Mouse (Mus musculus) ZHBTc4 (cell line): ENCODE data around the gene Tcaim.
"Not testable (repeated sequence)": the region's sequence is repeated elsewhere in the genome, so short reads cannot be mapped to it uniquely, and the experiment has no call there.

Experiments
- DNase-seq: peaks from one replicate; pipeline ENCODE4 v3.0.0-alpha.2; 2011; ENCODE audit warnings: low read depth, low spot score

Gene Tcaim

DNA sequence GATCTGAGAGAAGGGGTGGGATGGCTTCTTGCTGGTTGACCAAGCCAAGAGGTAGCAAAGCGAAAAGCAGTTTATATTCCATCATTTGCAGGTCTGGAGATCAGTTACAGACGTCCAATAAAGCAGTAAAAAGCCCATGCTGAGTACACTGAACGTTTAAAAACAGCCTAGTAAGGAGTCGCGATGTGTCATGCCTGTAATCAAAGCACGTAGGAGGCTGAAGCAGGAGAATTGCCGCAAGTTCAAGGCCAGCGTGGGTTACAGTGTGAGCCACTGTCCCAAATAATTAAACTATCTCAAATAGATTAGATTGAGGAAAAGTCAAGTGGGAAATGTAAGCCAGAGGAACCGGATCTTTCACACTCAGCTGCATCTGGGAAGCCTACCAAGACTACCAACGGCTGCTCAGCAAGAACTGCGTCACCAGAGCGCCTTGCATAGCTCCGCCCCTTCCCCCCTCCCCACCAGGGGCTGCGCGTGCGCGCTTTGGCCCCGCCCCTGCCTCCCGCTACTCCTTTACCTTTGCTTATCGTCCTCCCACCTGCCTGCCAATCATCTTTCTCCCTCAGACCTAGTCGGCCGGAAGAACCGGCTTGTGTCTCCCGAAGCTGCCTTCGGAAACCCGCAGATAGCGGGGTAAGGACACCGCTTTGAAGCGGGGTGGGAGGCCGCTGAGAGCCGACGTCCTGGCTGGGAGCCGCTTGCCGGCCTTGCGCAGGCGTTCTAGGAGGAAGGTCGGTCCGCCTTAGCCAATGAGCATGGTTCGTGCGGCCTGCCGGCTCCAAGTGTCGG, at the start of gene Tcaim:
Gene Tcaim (plus strand): TSS at position 487 of the 792 bp plus-strand sequence.
- peak; percentile 95 for DNase-seq

DNA sequence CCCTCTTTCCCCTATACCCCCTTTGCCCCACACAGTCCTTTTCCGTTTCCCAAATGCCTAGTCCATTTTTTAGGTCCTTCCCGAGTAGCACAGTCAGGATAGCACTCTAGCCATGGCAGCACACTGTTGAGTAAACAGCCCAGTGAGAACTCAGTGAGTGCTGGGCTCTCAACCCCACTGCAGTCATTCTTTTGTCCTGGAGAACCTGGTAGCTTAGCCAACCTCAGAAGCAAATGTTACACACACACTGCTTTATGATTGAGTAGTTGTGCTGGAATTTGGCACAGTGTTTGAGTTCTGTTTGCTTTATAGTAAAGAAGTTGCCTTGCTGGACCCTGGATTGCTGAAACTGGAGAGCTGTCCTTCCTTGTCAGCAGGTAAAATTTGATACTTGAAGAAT, 47.7 kb upstream of the Tcaim start:
- no peak for DNase-seq

DNA sequence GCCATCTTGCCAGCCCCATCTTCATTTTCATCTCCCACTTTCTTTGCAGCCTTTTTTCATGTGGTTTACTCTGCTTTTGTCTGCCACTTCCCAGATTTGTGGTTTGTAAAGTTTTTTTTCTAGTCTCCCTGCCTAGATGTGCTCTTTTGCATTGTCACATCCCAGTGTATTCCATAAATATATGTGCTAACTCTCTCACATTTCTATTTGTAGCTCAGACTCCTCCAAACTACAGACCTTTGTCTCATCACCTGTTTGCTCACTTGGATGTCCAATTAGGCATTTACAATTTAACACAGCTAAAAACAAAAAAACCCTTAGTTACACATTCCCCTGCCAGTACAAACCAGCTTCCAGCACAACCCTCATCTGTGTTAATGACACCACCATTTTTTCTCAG, 45.2 kb upstream of the Tcaim start:
- no peak for DNase-seq

DNA sequence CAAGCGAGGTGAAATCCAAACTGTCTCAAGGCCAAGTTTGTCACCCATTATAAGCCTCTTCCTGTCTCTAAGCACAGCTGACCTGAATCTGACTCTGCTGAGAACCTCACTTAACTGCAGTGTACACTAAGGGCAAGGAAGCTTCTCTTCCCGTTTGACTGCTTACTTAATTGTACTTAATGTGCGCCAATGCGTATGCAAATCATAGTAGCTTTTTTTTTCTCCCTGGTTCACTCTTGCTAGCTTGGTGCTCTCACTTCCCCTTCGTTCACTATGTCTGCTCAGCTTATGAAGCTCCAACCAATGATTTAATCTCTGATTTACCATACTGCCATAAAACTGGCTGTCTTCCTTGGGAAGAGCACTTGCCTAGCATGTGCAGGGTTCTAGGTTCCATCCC, 20.1 kb upstream of the Tcaim start:
- no peak for DNase-seq

DNA sequence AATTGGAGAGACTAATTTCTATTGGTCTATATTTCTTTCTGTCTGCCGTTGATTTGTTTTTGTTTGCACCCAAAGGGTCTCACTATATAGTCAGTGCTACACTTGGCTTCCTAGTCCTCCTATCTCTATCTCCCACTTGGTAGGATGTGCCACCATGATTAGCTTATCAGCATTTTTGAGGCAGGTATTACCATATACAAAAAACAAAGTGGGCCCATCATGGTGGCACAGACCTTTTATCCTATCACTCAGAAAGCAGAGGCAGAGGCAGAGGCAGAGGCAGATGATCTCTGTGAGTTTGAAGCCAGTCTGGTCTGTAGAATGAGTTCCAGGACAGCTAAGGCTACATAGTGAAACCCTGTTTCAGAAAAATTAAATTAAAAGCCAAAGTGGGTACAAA, 18.8 kb upstream of the Tcaim start:
- no peak for DNase-seq

DNA sequence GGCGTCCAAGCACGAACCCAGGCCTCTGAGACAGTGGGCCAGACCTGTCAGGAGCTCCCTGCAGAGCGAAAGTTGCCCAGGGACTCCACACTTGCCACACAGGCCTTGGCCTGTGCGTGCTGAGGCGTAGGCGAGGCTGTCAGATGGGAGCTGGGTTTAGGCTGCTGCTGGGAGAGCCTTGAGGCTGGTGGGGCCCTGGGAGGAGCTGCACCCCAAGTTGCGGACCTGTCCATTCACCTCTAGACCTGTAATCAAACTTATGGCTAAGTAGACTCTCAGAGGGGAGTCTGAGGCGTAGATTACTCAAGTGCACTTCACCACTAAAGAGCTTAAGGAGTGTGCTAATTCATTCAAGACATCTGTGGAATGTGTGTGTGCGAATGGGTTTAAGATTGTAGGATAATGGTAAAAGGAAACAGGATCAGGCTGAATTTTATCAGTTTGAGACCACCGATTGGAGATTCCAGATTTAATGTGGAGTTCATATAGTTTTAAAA, 554 bp downstream of the Tcaim start:
- no peak for DNase-seq

DNA sequence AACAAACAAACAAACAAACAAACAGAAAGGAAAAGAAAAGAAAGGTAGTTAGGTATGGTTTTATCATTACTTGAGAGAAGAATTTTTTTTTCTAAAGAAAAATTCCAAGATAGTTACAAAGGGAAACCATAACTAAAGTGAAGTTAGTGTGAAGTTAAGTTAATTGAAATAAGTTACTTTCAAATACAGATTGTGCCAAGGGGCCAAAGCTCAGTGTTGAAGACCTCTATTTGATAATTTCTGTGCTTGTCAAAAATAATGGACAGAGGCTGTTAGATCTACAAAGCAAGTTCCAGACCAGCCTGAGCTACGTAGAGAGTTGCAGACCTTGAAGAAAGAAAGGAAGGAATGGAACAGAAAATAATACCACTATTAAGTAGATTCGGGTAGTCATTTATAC, 1.8 kb downstream of the Tcaim start:
- DNase-seq: no peak

DNA sequence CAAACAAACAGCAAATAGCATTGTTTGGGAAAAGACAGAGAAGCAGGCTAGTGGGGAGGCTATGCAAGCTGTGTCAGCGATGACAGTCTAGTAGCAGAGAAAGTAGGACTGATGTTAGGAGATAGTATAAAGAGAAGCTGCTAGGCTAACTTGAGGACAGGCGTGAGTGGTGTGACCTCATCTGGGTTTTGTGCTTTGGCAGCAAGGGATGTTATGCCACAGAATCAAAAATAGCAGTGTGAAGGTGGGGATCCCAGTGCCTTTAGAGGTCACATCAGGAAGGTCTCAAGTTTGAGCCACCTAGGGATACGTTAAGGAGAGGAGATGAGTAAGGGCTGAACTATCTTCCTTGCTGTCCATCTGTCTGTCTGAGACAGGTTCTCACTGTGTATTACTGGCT, 4.9 kb downstream of the Tcaim start:
- no peak for DNase-seq

DNA sequence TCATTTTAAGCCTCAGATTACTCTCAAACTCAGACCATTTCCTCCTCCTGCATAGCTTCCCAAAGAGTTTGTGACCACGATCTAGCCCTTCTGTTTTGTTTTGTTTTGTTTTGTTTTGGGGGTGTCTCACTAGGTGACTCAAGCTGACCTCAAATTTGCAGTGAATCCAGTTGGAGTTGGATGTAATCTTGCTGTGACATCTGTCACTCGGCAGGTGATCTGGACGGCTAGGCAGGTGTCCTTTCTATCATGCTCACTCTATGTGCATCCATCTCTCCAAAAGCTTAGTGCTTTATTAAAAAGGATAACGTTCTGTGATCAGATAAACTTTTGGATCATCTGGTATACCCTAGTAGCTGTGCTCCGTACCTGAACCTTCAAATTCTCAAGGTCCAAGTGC, 7.0 kb downstream of the Tcaim start:
- DNase-seq: no peak

DNA sequence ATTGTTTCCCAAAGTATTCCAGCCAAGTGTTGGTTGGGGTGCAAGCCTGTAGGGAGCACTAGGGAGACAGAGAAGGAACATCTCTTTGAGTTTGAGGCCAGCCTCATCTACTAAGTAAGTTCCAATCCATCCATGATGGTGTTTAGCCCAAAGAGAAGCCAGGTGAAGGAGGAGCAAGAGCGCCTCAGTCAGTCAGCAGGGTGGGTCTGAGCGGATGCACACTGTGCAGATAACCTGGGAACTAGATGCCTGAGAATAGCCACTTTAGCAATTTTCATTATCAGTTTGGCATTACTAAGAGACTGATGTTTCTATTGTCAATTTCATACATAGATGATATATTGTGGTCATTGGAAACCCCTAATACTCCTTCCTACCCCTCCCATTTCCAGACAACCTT, 9.4 kb downstream of the Tcaim start:
- no peak for DNase-seq

DNA sequence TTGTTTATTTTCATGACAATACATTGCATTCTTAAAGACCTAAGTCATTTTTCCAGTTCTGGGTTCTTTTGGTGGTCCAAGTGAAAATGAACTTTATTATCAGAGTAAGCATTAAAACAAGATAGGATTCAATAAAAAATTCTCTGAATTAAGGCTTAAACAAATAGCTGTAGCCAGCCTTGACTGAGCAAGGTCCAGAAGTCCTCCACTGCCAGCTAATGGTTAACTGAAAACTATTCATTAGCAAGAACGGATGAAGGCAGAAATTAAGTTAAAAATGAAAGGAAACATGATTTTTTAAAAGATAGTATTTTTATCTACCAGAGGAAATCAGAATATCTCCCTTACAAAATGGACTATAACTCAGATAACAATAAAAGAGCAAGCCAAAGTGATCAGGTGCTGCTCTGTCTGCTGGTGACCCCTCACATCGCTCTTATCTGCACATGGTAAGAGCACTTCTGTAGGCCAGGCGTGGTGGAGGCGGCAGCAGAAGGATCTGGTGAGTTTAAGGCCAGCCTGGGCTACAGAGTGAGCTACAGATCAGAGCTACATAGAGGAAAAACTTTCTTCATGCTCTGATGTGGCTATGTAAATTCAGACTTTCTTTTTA, 10.0 kb downstream of the Tcaim start:
- DNase-seq: no peak

DNA sequence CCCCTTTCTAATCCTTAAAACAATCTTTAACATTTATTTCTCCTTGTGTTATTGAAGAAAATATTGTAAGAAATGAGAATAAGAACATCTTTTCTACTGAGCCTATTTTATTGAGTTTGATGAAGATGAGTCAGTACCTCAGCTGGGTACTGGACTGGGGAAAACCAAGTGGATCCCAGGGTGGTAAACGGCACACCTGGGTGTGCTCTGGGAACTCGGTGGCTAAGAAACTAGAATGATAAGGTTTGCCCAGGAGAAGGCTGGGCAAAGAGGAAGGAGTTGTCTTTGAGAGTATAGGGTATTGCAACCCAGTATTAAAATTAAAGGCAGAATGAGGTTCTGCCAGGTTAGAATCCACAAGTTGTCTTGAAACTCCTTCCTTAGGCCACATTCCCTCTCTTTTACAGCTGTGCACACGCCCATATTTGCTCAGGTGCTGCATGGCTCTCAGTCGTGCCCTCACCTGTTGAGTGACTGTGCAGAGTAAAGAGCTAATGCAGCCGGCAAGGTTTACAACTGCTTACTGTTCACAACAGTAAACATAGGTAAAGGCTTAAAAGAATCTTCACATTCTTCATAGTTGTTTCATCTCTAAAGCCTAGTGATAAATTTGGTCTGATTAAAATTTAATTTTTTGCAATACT, 18.2 kb downstream of the Tcaim start:
- no peak for DNase-seq

DNA sequence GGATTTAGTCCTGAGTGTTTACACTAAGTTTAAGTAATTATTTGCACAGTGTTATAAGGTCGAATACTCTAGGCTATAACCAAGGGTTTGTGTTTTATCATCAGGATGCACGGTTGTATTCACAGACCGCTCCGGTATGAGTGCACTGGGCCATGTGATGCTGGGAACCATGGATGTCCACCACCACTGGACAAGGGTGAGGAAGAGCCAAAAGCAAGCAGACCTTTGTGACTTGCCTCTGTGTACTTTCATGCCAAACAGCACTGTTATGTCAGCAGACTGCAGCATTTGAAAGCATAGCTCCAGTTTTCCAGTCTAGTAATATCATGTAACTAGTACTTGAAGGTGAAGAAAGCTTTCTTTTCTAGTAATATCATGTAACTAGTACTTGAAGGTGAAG, 21.4 kb downstream of the Tcaim start:
- DNase-seq: no peak

DNA sequence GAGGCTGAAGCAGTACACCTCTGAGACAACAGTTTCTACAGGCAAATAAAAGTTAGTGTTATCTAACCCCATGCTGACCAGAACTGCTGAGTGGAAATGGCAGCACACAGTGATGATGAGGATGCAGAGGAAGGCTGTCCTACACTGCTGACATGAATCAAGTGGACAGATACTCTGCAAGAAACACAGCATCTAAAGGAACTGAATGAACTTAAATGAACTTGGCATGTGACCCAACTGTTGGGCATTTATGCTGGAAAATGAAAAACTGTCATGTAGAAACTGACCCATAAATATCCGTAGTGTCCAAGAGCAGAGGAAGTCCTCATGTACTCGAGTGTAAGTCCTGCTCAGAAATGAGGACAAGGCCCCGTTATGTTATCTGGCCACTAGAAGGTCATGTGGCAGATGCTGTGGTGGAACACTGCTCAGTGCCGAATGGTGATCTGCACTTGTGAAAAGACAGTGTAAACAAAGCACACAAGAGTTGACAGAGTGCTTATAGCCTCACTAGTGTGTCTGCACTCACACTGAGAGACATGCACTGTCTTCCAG, 24.6 kb downstream of the Tcaim start:
- DNase-seq: no peak

DNA sequence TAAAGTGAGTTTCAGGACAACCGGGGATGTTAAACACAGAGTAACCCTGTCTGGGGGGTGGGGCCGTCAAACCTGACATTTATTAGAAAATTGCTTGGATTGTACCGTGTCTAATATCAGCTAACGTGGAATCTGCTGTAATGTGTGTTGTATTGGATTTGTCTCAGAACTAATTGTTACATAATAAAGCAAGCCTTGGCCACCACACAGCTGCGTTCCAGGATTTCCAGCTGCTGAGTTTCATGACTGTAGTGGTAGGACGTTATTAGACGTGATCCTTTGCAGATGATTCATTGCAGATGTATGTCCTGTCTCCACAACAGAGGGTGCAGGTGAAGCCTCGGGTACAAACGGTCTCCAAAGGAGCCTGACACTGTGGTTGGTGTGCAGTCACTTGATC, 30.8 kb downstream of the Tcaim start:
- no peak for DNase-seq

DNA sequence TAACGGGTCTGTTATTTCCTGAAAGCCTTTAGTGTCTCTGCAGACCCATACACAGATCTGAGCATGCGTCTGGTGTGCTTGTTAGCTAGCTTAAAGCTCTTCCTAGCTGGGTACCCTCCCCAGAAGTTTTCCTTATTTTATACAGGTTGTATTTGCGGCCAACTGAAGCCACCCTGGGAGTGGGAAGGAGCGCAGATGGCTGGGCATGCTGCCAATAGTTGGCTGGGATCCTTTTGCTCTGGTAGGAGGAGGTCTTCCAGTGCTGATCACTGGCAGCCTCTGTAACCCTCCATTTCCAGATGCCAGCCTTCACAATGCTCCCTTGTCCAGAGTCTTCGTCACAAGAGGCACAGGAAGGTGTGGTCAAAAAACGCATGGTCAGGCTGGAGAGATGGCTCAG, 31.5 kb downstream of the Tcaim start:
- DNase-seq: no peak

DNA sequence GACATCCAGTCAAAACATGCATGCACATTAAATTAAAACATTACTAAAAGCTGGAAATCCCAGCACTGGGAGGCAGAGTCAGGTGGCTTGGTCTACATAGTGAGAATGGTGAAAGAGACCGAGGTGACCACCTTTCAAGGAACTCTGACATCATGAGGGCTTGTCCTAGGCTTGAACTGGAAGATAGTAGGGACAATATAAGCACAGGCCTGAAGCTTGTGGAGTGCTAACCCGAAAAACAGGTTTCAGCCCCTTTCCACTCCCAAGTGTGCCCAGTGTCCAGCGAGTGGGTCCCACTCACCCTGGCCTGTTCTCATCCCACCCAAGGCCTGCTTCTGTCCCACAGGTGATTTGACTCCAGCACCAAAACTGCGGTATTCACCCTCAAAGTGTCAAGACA, 31.9 kb downstream of the Tcaim start:
- no peak for DNase-seq

DNA sequence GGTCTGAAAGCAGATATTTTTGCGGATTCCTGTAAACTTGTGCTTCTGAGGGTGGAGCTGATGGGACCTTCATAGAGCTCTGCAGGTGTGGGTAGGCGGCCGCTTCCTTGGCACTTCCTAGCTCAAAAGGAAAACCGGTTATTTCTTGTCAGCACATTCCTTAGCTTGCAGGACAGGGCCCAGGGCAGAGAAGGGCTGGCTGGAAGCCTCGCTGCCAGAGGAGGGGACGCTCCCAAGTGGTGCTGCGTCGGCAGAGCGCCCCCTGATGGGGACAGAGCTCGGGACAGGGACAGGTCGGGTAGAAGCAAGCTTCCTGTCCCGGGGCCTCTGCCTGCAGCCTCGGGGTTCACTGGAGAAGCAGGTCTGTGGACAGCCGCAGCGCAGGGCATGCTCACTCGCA, 32.3 kb downstream of the Tcaim start:
- peak; percentile 93 for DNase-seq

DNA sequence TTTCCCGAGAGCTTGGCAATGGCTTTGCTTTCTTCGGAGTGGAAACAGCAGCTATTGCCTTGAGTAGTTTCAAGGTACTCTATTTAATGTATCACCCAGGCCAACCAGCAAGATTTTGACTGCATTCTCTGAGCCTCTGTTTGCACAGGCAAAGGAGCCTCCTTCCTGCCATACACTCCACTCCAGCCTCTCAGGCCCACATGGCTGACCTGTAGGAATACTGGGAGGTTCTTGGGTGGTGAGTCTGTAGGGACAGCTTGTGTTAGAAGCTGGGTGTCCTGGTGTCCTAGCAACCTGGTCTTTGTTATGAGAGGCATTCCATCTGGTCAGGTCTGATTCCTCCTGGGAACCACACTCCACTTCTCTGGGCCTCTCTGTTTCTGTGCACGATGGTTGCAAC, 38.4 kb downstream of the Tcaim start, which contains the start of gene Gm35549:
Gene Gm35549 (minus strand): TSS at position 276 of the 400 bp plus-strand sequence.
- DNase-seq: no peak

DNA sequence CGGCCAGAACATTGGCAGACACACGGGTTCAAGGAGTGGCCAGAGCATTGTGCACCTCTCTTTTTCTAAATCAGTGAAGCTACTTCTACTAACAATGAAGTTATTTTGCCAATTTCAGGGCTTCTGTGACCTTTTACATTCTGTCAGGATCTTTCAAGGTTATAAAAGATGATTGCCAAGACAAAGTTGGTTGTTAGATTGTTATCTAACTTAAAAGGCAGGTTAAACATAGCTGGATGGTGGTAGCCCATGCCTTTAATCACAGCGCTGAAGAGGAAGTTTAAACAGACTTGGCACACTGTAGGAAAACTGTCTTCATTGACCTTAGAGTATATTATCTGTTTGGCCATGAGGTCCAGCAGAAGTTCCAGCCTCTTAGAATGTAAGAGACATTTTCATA, 40.3 kb downstream of the Tcaim start:
- no peak for DNase-seq

DNA sequence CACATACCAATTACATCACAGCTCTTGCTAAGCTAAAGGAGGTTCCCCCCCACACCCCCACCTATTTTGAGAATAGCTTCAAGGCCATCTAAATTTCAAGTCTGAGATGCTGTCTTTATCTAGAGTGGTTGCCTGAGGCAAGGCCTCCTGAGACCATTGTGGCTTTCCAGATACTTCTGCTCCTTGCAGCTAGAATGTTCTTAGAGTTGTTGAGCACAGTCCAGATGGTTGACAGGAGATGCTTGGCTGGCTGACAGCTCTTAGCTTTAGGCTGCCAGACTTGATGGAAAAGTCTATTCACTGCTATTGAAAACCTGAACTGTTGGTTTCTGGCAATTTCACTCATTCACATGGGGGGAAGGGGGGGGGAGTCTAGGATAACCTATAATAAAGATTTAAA, 40.8 kb downstream of the Tcaim start:
- DNase-seq: no peak

DNA sequence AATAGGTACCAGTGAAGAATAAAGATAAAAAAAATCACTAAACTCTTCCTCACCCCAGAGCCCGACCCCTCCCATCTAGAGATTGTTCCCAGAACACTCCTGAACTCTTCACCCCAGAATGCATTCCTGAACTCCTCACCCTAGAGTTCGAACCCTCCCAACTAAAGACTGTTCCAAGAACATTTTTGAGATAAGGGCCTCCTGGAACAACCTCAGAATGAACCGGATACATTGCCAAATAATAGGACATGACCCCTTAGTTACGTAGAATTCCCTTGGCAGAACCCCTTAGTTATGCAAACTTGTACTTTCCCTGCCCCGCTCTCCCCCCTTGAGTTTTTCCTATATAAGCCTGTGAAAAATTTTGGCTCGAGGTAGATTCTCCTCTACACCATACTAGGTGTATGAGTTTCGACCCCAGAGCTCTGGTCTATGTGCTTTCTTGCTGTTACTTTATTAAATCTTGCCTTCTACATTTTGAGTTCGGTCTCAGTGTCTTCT, 42.5 kb downstream of the Tcaim start:
- not testable (repeated sequence) for DNase-seq
